7 mouse cellular contexts compared by ENCODE assay signal in genomic region chr4:45452569-45453111, GRCm38 (mm10).
DNase-seq lines count a peak whose midpoint lies in the region.

No protein-coding gene starts in this region.

- peak; percentile 18 for DNase-seq in testis, postnatal 14 days (ENCODE audit: low spot score)
- DNase-seq in testis, postnatal 10 days (ENCODE audit: low spot score) = no peak
- peak; percentile 72 to 85 for DNase-seq in heart, adult 9 months (ENCODE audit: low spot score in 2 of 2)
- DNase-seq in kidney, postnatal 14 days = peak; percentile 83
- peak; percentile 68 to 83 for DNase-seq in lung, postnatal 4 days
- no peak for DNase-seq in cerebellum, adult 18-20 months
- DNase-seq in thymus, postnatal 10 days (ENCODE audit: low spot score in 2 of 2) = no peak

Comparison
In these comparisons a context has a peak if more than half of its experiments do, and no peak if none do; other contexts are left out.
1. DNase-seq: peak in testis, postnatal 14 days (single experiment), heart, adult 9 months (2 of 2), kidney, postnatal 14 days (single experiment) and lung, postnatal 4 days (2 of 2); none in testis, postnatal 10 days (single experiment), cerebellum, adult 18-20 months (0 of 2) and thymus, postnatal 10 days (0 of 2).